Mouse (Mus musculus) liver, adult 2 months (tissue): ENCODE measurements around the gene Slc35b4. TPM values are rescaled to one million over a fixed set of nuclear protein-coding genes. Genes with fewer than 3 reads are reported as not detected.
A peak's percentile ranks its signal among the peaks of the same experiment; 100 is the strongest.

ENCODE experiments used
- DNase-seq: peaks from one replicate; pipeline ENCODE4 v3.0.0-alpha.2; 2011; ENCODE audit warnings: low read depth, low spot score; ENCODE audit errors: extremely low read depth
- H3K27ac ChIP-seq: fragments of 200-500 bp; replicated peaks from 2 replicates; pipeline ENCODE4 v1.5.1; 2012; ENCODE audit warnings: low read depth, mild to moderate bottlenecking, control low read depth, inconsistent platforms, low read length; ENCODE audit not compliant: insufficient read depth
- H3K27me3 ChIP-seq: fragments of 200-500 bp; 2 replicates; pipeline ENCODE4 v1.6.1; 2012; ENCODE audit warnings: mild to moderate bottlenecking, moderate library complexity, low read length, inconsistent platforms; ENCODE audit not compliant: control insufficient read depth, insufficient read depth
- H3K36me3 ChIP-seq: fragments of 200-500 bp; 2 replicates; pipeline ENCODE4 v1.6.1; 2012; ENCODE audit warnings: low read length, inconsistent platforms; ENCODE audit not compliant: control insufficient read depth, insufficient read depth
- H3K4me1 ChIP-seq: fragments of 200-500 bp; 2 replicates; pipeline ENCODE4 v1.6.1; 2011; ENCODE audit warnings: low read length; ENCODE audit not compliant: control insufficient read depth, insufficient read depth
- H3K4me3 ChIP-seq: fragments of 200-500 bp; 2 replicates; pipeline ENCODE4 v1.5.1; 2011; ENCODE audit warnings: low read depth, mild to moderate bottlenecking, control low read depth, low read length, moderate library complexity; ENCODE audit not compliant: insufficient read depth
- H3K79me2 ChIP-seq: fragments of 200-500 bp; 2 replicates; pipeline ENCODE4 v1.6.1; 2012; ENCODE audit warnings: inconsistent platforms, mild to moderate bottlenecking, low read length, moderate library complexity; ENCODE audit not compliant: control insufficient read depth, insufficient read depth
- H3K9ac ChIP-seq: fragments of 200-500 bp; 2 replicates; pipeline ENCODE4 v1.6.1; 2012; ENCODE audit warnings: low read depth, mild to moderate bottlenecking, control low read depth, inconsistent platforms, low read length
- CTCF ChIP-seq: fragments of 200-500 bp; IDR thresholded peaks from 2 replicates; pipeline ENCODE4 v1.5.1; 2011; ENCODE audit warnings: low read depth, low read length, control low read depth
- POLR2A ChIP-seq: fragments of 200-500 bp; IDR thresholded peaks from 2 replicates; pipeline ENCODE4 v1.6.1; 2011; ENCODE audit warnings: low read length, control low read depth; ENCODE audit not compliant: insufficient read depth; ENCODE audit errors: extremely low read depth
- WGBS: fragments of 180-500 bp; shearing (Covaris S2); methylation state at CpG from one replicate; pipeline ENCODE4 v1.1.7; 2018; 5-methylcytosine and 5-hydroxymethylcytosine counted together
- polyA plus RNA-seq: library from polyadenylated mRNA; depleted of rRNA; stranded (reverse); fragments of >200 nt; gene quantifications from 2 replicates; pipeline ENCODE4 v1.2.3, GENCODE M21; 2012
- total RNA-seq: library from RNA; depleted of rRNA; stranded (reverse); fragments of >200 nt; gene quantifications from 2 replicates; pipeline ENCODE4 v1.2.3, GENCODE M21; 2014

Slc35b4 gene
- total and polyA plus RNA-seq, 2 experiments = 9.7 to 16.0 TPM

DNA sequence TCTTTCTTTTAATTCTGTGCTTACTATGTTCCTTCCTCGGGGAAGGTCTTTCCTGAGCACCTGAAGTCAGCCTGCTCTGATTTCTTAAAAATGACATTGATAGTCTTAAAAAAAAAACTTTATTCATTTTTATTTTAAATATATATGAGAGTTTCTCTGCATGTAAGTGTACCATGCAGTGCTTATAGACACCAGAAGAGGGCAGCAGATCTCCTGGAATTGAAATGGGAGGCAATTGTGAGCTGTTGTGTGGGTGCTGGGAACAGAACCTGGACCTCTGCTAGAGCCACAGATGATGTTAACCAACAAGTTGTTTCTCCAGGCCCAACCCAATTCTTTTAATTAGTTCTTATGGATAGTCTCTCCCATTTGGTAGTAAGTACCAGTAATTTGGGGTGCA, 18.1 kb upstream of the Slc35b4 start:
- DNase-seq = no peak
- Histone ChIP-seq H3K4me1 (no peaks in the 10 kb centered on the region), H3K27me3 (no peaks in the 10 kb centered on the region), H3K36me3 (no peaks in the 10 kb centered on the region), H3K27ac (no peak overlapping the region), H3K9ac (no peak overlapping the region), H3K79me2 (no peaks in the 10 kb centered on the region), H3K4me3 (no peak overlapping the region)
- no peak for TF ChIP-seq POLR2A
- no peak for TF ChIP-seq CTCF
- WGBS = 85% methylated on average over 1 of the region's 1 CpGs

GRCm38 (mm10) chr6:34193708-34194475, 17.0 kb upstream of the Slc35b4 start:
- Histone ChIP-seq H3K36me3 (no peaks in the 10 kb centered on the region), H3K27ac (no peak overlapping the region), H3K9ac (no peak overlapping the region), H3K79me2 (no peaks in the 10 kb centered on the region), H3K4me3 (no peak overlapping the region), H3K4me1 (no peaks in the 10 kb centered on the region), H3K27me3 (no peaks in the 10 kb centered on the region)
- no peak for TF ChIP-seq POLR2A
- TF ChIP-seq CTCF = peak; percentile 86
- peak; percentile 40 for DNase-seq
- WGBS = 59% methylated on average over 12 of the region's 12 CpGs

- Histone ChIP-seq H3K27me3 (no peaks in the 10 kb centered on the region), H3K36me3 (no peaks in the 10 kb centered on the region), H3K27ac (no peak overlapping the region), H3K9ac (no peak overlapping the region), H3K79me2 (no peaks in the 10 kb centered on the region), H3K4me3 (no peak overlapping the region), H3K4me1 (0 out of 2 replicates have a peak, but pooled peaks cover 4% of the 10 kb centered on the region)
- WGBS = 90% methylated on average over 8 of the region's 8 CpGs
- TF ChIP-seq CTCF (no peak), POLR2A (no peak)
- DNase-seq = no peak
Observed at GRCm38 (mm10) chr6:34191401-34191800, 14.5 kb upstream of the Slc35b4 start.

DNA sequence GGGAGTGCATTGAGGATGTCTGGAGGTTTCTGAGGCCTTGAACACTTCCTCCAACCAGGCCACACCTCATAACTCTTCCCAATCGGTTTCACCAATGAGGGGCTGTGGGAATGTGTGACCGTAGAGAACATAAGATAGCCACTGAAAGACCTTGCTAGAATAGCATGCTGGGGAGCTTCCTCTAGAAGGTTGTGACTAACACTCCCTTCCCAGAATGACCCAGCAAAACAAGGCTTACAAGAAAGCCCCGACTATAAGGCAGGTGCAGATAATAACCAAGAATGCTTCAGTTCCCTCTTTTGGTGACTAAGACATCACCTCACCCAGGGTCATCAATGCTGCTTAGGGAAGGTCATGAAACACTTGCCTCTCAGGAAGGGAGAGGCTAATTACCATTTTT, 12.6 kb upstream of the Slc35b4 start:
- Histone ChIP-seq H3K9ac (no peak overlapping the region), H3K79me2 (no peaks in the 10 kb centered on the region), H3K27ac (no peak overlapping the region), H3K27me3 (no peaks in the 10 kb centered on the region), H3K36me3 (no peaks in the 10 kb centered on the region), H3K4me3 (no peak overlapping the region), H3K4me1 (0 out of 2 replicates have a peak, but pooled peaks cover 4% of the 10 kb centered on the region)
- TF ChIP-seq CTCF (no peak), POLR2A (no peak)
- no peak for DNase-seq
- WGBS = 83% methylated on average over 3 of the region's 3 CpGs

GRCm38 (mm10) chr6:34187986-34188599, 11.2 kb upstream of the Slc35b4 start:
- no peaks in the 10 kb centered on the region for H3K27me3 ChIP-seq
- no peak overlapping the region for H3K27ac ChIP-seq
- H3K4me1 ChIP-seq = 0 out of 2 replicates have a peak, but pooled peaks cover 4% of the 10 kb centered on the region
- no peak overlapping the region for H3K9ac ChIP-seq
- WGBS = 40% methylated on average over 7 of the region's 7 CpGs
- TF ChIP-seq POLR2A (no peak), CTCF (no peak)
- no peak overlapping the region for H3K4me3 ChIP-seq
- H3K36me3 ChIP-seq = no peaks in the 10 kb centered on the region
- peak; percentile 86 for DNase-seq
- no peaks in the 10 kb centered on the region; the same call in 1 of the 2 replicates for H3K79me2 ChIP-seq

DNA sequence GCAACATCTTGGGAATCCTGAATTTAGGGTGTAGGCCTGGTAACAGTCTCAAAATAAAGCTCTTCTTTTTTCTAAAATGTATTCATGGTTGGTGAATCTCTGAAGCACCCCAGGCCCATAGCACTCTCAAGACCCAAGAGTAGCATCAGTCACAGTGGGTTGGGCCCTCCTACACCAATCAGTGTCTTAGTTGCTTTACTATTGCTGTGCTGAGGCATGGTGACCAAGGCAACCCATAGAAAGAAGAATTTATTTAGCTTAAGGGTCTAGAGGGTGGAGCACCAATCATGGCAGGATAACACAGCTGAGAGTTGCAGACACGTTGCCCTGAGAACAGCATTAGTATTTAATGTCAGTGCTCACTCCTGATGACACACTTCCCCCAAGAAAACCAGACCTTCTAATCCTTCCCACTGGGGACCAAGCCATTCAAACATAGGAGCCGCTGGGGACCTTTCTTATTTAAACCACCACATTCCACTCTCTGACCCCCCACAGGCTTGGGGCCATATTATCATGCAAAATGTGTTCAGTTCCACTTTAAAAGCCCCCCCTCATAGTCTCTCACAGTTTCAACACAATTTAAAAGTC, 10.5 kb upstream of the Slc35b4 start:
- WGBS = 62% methylated on average over 2 of the region's 2 CpGs
- Histone ChIP-seq H3K36me3 (no peaks in the 10 kb centered on the region), H3K27me3 (no peaks in the 10 kb centered on the region), H3K9ac (no peak overlapping the region), H3K4me1 (0 out of 2 replicates have a peak, but pooled peaks cover 4% of the 10 kb centered on the region), H3K27ac (no peak overlapping the region; the same call in 1 of the 2 replicates), H3K4me3 (no peak overlapping the region), H3K79me2 (no peaks in the 10 kb centered on the region; the same call in 1 of the 2 replicates)
- TF ChIP-seq CTCF = no peak
- TF ChIP-seq POLR2A = no peak
- no peak for DNase-seq
